Mouse (Mus musculus): Measurements from ENCODE around the gene Cchcr1.
A peak's percentile ranks its signal among the peaks of the same experiment; 100 is the strongest.

Cchcr1 gene

GRCm38 (mm10) chr17:35556812-35557211 lies 39.9 kb downstream of the Cchcr1 start:
- DNase-seq, result peak; percentile 92

GRCm38 (mm10) chr17:35557351-35557750 lies 40.5 kb downstream of the Cchcr1 start:
- peak; percentile 12 for DNase-seq

GRCm38 (mm10) chr17:35558216-35558615 lies 41.3 kb downstream of the Cchcr1 start:
- no peak for DNase-seq

GRCm38 (mm10) chr17:35567150-35567549 lies 50.2 kb downstream of the Cchcr1 start, which contains the start of gene 2300002M23Rik:
Gene 2300002M23Rik (plus strand): TSS chr17:35567450.
- no peak for DNase-seq

GRCm38 (mm10) chr17:35567767-35568166 lies 50.9 kb downstream of the Cchcr1 start:
- no peak for DNase-seq

- no peak for DNase-seq
Measured at GRCm38 (mm10) chr17:35569091-35569944, 52.4 kb downstream of the Cchcr1 start.

GRCm38 (mm10) chr17:35570836-35571235 lies 53.9 kb downstream of the Cchcr1 start:
- no peak for DNase-seq

GRCm38 (mm10) chr17:35571477-35571876 lies 54.6 kb downstream of the Cchcr1 start:
- no peak for DNase-seq

- DNase-seq, result peak; percentile 89
Measured at GRCm38 (mm10) chr17:35578211-35578610, 61.3 kb downstream of the Cchcr1 start.

All from kidney, adult 9 months (tissue).